7 mouse cellular contexts compared by ENCODE assay signal in the genomic region with DNA sequence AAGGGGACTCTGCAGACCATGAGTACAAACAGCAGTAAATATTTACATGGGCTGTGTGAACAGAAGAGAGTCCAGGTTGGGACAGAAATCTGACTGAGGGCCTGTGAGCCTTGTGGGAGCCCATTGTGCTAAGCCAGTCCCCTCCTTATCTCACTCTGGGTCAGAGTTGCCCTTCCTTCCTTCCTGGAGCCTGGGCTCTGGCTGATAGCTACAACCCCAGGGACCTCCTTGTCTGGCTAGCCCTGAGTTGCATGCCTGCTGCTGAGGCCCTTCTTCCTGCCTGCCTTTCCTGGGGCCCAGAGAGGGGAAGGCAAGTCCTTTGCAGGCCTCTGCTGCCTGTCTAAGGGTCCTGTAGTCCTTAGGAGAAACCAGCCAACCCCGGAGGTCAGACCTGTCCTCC. TPM values are rescaled to one million over a fixed set of nuclear protein-coding genes. Genes with fewer than 3 reads are reported as not detected.
A peak's percentile ranks its signal among the peaks of the same experiment; 100 is the strongest.
DNase-seq lines count a peak whose midpoint lies in the region; ATAC-seq lines count a peak whose summit lies in the region.

No protein-coding gene starts in this region.

- H3K4me2 ChIP-seq in hindbrain, embryonic 11.5 days (replicated peaks; ENCODE audit: low read depth, low read length): no peak overlapping the region
- no peak overlapping the region for H3K4me2 ChIP-seq in limb, embryonic 15.5 days
- no peak overlapping the region for H3K4me2 ChIP-seq in midbrain, embryonic 14.5 days (ENCODE audit: low read length)

- H3K36me3 ChIP-seq in hindbrain, embryonic 11.5 days (ENCODE audit: control insufficient read depth, insufficient read depth, low read length): no peaks in the 10 kb centered on the region
- H3K36me3 ChIP-seq in limb, embryonic 15.5 days: peaks cover 78% of the 10 kb centered on the region
- peaks cover 31% of the 10 kb centered on the region for H3K36me3 ChIP-seq in midbrain, embryonic 14.5 days (ENCODE audit: control insufficient read depth, insufficient read depth, low read length)

- peak; percentile 90 for ATAC-seq in common myeloid progenitor, adult 5-6 weeks (replicated peaks; ENCODE audit: low read depth, poor library complexity, severe bottlenecking)
- ATAC-seq in hindbrain, embryonic 11.5 days (ENCODE audit: low FRiP score): no peak
- ATAC-seq in limb, embryonic 15.5 days (ENCODE audit: insufficient number of reproducible peaks, low FRiP score, low TSS enrichment, low read depth): no peak
- ATAC-seq in midbrain, embryonic 14.5 days (ENCODE audit: low FRiP score, low TSS enrichment): no peak

- no peaks in the 10 kb centered on the region for H3K27me3 ChIP-seq in hindbrain, embryonic 11.5 days (ENCODE audit: control insufficient read depth, insufficient read depth, low read length)
- no peaks in the 10 kb centered on the region for H3K27me3 ChIP-seq in limb, embryonic 15.5 days
- H3K27me3 ChIP-seq in midbrain, embryonic 14.5 days (ENCODE audit: control insufficient read depth, insufficient read depth, low read length): no peaks in the 10 kb centered on the region

- DNase-seq in adrenal gland, postnatal 14 days: peak; percentile 71
- DNase-seq in hindbrain, embryonic 11.5 days (ENCODE audit: low spot score): no peak
- DNase-seq in midbrain, embryonic 14.5 days: no peak
- DNase-seq in ovary, postnatal 36 days (ENCODE audit: low spot score): no peak
- DNase-seq in right cerebral cortex, postnatal 25 days: no peak

- H3K4me1 ChIP-seq in hindbrain, embryonic 11.5 days (replicated peaks; ENCODE audit: control insufficient read depth, insufficient read depth, low read length): peaks cover 2% of the 10 kb centered on the region; the same call in 1 of the 2 replicates
- H3K4me1 ChIP-seq in limb, embryonic 15.5 days: peaks cover 12% of the 10 kb centered on the region
- H3K4me1 ChIP-seq in midbrain, embryonic 14.5 days (ENCODE audit: control insufficient read depth, insufficient read depth, low read length): no peaks in the 10 kb centered on the region

- H3K4me3 ChIP-seq in hindbrain, embryonic 11.5 days (ENCODE audit: low read depth, low read length): no peak overlapping the region
- no peak overlapping the region for H3K4me3 ChIP-seq in limb, embryonic 15.5 days
- no peak overlapping the region for H3K4me3 ChIP-seq in midbrain, embryonic 14.5 days (replicated peaks; ENCODE audit: low read depth, low read length)

- no peak overlapping the region for H3K9ac ChIP-seq in hindbrain, embryonic 11.5 days (ENCODE audit: low read depth, low read length)
- 0 out of 2 replicates have a peak overlapping the region, but pooled peaks have one; percentile 15 for H3K9ac ChIP-seq in limb, embryonic 15.5 days
- H3K9ac ChIP-seq in midbrain, embryonic 14.5 days (replicated peaks; ENCODE audit: low read length): no peak overlapping the region

- H3K27ac ChIP-seq in hindbrain, embryonic 11.5 days (ENCODE audit: low read depth, low read length): peak overlapping the region; percentile 62
- H3K27ac ChIP-seq in limb, embryonic 15.5 days: peak overlapping the region; percentile 59
- 0 out of 2 replicates have a peak overlapping the region, but pooled peaks have one; percentile 20 for H3K27ac ChIP-seq in midbrain, embryonic 14.5 days (replicated peaks; ENCODE audit: low read depth, low read length)

- H3K9me3 ChIP-seq in hindbrain, embryonic 11.5 days (ENCODE audit: control insufficient read depth, low read length): no peaks in the 10 kb centered on the region
- H3K9me3 ChIP-seq in limb, embryonic 15.5 days: no peaks in the 10 kb centered on the region
- no peaks in the 10 kb centered on the region for H3K9me3 ChIP-seq in midbrain, embryonic 14.5 days (ENCODE audit: control insufficient read depth, low read length)

- WGBS in hindbrain, embryonic 11.5 days: 73% methylated on average over 1 of the region's 1 CpGs
- 59% methylated on average over 1 of the region's 1 CpGs for WGBS in limb, embryonic 15.5 days
- WGBS in midbrain, embryonic 14.5 days: 50% methylated on average over 1 of the region's 1 CpGs

RNA-seq across cellular contexts. Expression of a gene that starts 46.5 kb away (rescaled TPM):
- 39.3 and 44.9 TPM in 2 replicates for total RNA-seq in adrenal gland, postnatal 14 days (2021)
- total RNA-seq in common myeloid progenitor, adult 5-6 weeks (2017): 17.7 and 30.3 TPM in 2 replicates
- polyA plus RNA-seq in hindbrain, embryonic 11.5 days (2014; fragmentation: Nextera tagmentation; extraction: Ambion mirVana): 28.4 and 30.6 TPM in 2 replicates
- 14.6 and 15.1 TPM in 2 replicates for polyA plus RNA-seq in limb, embryonic 15.5 days (2015; fragmentation: Nextera tagmentation; extraction: Ambion mirVana)
- polyA plus RNA-seq in midbrain, embryonic 14.5 days (2014; fragmentation: Nextera tagmentation; extraction: Ambion mirVana): 36.5 and 38.5 TPM in 2 replicates

RNA-seq across cellular contexts. Expression of a gene that starts 58.3 kb away (rescaled TPM):
- 19.0 and 23.6 TPM in 2 replicates for total RNA-seq in adrenal gland, postnatal 14 days (2021)
- total RNA-seq in common myeloid progenitor, adult 5-6 weeks (2017): 22.2 and 30.2 TPM in 2 replicates
- polyA plus RNA-seq in hindbrain, embryonic 11.5 days (2014; fragmentation: Nextera tagmentation; extraction: Ambion mirVana): 31.9 and 33.2 TPM in 2 replicates
- 32.8 and 33.6 TPM in 2 replicates for polyA plus RNA-seq in limb, embryonic 15.5 days (2015; fragmentation: Nextera tagmentation; extraction: Ambion mirVana)
- polyA plus RNA-seq in midbrain, embryonic 14.5 days (2014; fragmentation: Nextera tagmentation; extraction: Ambion mirVana): 22.0 and 29.1 TPM in 2 replicates

RNA-seq across cellular contexts. Expression of a gene that starts 59.5 kb away (rescaled TPM):
- total RNA-seq in adrenal gland, postnatal 14 days (2021): 93.2 and 103 TPM in 2 replicates
- total RNA-seq in common myeloid progenitor, adult 5-6 weeks (2017): 80.1 TPM in 2 replicates
- 223 and 250 TPM in 2 replicates for polyA plus RNA-seq in hindbrain, embryonic 11.5 days (2014; fragmentation: Nextera tagmentation; extraction: Ambion mirVana)
- polyA plus RNA-seq in limb, embryonic 15.5 days (2015; fragmentation: Nextera tagmentation; extraction: Ambion mirVana): 145 and 156 TPM in 2 replicates
- 320 and 379 TPM in 2 replicates for polyA plus RNA-seq in midbrain, embryonic 14.5 days (2014; fragmentation: Nextera tagmentation; extraction: Ambion mirVana)
